Mouse (Mus musculus): ENCODE measurements around the gene Sec22c. TPM values are rescaled to one million over a fixed set of nuclear protein-coding genes. Genes with fewer than 3 reads are reported as not detected.

Sec22c gene
- polyA plus RNA-seq, 1 experiment: 11.0 TPM

DNA sequence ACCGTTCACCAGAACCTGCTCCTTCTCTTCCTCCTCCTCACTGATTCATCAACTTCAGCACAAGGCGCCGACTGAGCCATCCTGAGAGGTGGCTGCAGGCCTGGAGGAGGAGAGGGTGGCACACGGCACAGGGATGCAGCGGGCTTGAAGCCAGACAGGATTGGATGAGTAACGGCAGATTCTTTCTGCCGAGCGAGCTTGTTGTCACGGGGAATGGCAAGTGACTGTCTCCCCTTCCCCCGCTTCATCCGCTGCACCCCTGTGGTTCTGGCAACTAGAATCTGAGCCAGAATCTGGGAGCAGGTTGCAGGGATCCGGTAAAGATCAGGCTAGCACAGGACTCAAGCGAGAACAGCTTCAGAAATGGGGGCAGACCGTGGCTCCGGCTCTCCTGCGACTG is 65.5 kb downstream of the Sec22c start:
- Histone ChIP-seq H3K27ac (ENCODE audit: control insufficient read depth, insufficient read depth, low read depth, low read length) (no peak overlapping the region), H3K4me1 (ENCODE audit: control insufficient read depth, insufficient read depth, low read length) (peaks cover 9% of the 10 kb centered on the region), H3K4me3 (ENCODE audit: control insufficient read depth, low read depth, low read length) (no peak overlapping the region), H3K27me3 (ENCODE audit: control insufficient read depth, insufficient read depth, low read length) (no peaks in the 10 kb centered on the region), H3K36me3 (ENCODE audit: control insufficient read depth, insufficient read depth, low read length) (no peaks in the 10 kb centered on the region)
- TF ChIP-seq CTCF (IDR thresholded peaks at IDR 0.05; ENCODE audit: control insufficient read depth, insufficient read depth, insufficient replicate concordance, low read depth, low read length) (no peak), POLR2A (IDR thresholded peaks at IDR 0.05; ENCODE audit: control insufficient read depth, low read depth, low read length) (no peak)

DNA sequence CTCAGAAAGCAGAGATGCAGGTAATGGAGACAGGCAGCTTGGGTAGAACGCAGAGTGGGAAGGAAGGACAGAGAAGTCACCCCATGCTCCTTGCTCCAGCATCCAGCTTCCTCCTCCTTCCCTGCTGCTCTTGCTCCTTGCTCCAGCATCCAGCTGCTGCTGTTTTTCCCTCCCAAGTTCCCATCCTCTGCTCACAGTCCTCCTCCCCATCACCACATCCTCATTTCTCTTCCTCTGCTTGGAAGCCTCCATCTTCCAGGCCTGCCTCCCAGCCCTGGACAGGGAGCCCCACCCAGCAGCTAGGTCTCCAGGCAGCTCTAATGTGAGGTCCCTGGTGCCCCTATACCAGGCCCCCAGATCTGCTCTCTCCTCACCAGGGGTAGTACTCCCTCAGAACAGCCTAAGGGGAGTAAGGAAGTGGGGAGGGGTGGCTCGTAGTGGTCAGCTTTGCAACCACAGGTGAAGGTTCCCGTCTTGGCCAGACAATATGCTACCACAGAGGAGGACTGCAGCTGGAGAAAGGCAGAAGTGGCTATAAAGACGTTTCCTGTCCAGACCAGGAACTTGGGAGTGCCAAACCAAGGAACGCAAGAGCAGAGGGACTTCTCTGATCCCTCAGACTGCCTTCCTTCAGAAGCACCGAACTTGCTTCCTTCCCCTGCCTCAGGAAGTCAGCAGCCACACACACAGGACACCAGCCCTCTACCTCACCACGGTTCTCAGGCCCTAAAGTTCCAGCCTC is 69.3 kb downstream of the Sec22c start:
- no peaks in the 10 kb centered on the region for H3K27me3 ChIP-seq (ENCODE audit: control insufficient read depth, insufficient read depth, low read length)
- H3K4me1 ChIP-seq (ENCODE audit: control insufficient read depth, insufficient read depth, low read length): no peaks in the 10 kb centered on the region
- TF ChIP-seq POLR2A (IDR thresholded peaks at IDR 0.05; ENCODE audit: control insufficient read depth, low read depth, low read length) (no peak), CTCF (IDR thresholded peaks at IDR 0.05; ENCODE audit: control insufficient read depth, insufficient read depth, insufficient replicate concordance, low read depth, low read length) (no peak)
- H3K4me3 ChIP-seq (ENCODE audit: control insufficient read depth, low read depth, low read length): no peak overlapping the region
- no peak overlapping the region for H3K27ac ChIP-seq (ENCODE audit: control insufficient read depth, insufficient read depth, low read depth, low read length)
- H3K36me3 ChIP-seq (ENCODE audit: control insufficient read depth, insufficient read depth, low read length): no peaks in the 10 kb centered on the region

DNA sequence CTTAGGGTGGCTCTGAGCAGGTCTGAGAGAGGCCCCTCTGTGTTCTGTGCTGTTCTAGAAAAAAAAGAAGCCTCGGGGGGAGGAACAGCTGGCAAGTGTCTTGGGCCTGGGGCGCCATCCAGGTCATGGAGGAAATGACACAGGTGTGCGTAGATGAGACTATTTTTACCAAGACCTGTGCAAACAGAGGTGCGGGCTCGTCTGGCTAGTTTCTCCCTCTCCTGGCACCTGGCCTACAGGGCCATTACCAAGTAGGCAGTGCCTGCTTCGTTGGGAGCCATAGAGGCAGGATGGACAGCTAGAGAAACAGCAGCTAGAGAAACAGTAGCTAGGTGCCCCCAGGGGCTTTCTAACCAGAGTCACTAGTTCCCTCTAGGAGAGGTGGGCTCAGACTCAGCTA is 72.0 kb downstream of the Sec22c start:
- TF ChIP-seq CTCF (IDR thresholded peaks at IDR 0.05; ENCODE audit: control insufficient read depth, insufficient read depth, insufficient replicate concordance, low read depth, low read length) (no peak), POLR2A (IDR thresholded peaks at IDR 0.05; ENCODE audit: control insufficient read depth, low read depth, low read length) (no peak)
- Histone ChIP-seq H3K4me1 (ENCODE audit: control insufficient read depth, insufficient read depth, low read length) (no peaks in the 10 kb centered on the region), H3K4me3 (ENCODE audit: control insufficient read depth, low read depth, low read length) (no peak overlapping the region), H3K27ac (ENCODE audit: control insufficient read depth, insufficient read depth, low read depth, low read length) (no peak overlapping the region), H3K27me3 (ENCODE audit: control insufficient read depth, insufficient read depth, low read length) (no peaks in the 10 kb centered on the region), H3K36me3 (ENCODE audit: control insufficient read depth, insufficient read depth, low read length) (no peaks in the 10 kb centered on the region)

DNA sequence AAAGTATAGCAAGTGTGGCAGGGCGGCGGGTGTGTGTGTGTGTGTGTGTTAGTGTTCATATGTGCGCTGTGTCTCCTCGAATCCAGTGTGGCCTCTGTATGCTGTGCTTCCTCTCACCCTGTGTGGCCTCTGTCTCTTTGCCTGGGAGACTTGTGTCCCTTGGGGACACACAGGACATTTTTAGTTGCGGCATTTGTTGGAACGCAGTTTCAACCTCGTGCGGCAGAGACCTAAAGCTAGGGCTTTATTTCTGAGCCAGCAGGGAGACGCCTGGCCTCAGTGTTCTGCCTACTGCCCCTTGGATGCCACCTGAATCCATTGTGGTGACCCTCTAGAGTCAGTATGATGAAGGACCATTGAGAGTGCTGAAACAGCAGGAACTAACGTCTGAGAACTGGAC is 72.4 kb downstream of the Sec22c start:
- Histone ChIP-seq H3K4me1 (ENCODE audit: control insufficient read depth, insufficient read depth, low read length) (no peaks in the 10 kb centered on the region), H3K36me3 (ENCODE audit: control insufficient read depth, insufficient read depth, low read length) (no peaks in the 10 kb centered on the region), H3K27me3 (ENCODE audit: control insufficient read depth, insufficient read depth, low read length) (no peaks in the 10 kb centered on the region), H3K27ac (ENCODE audit: control insufficient read depth, insufficient read depth, low read depth, low read length) (no peak overlapping the region), H3K4me3 (ENCODE audit: control insufficient read depth, low read depth, low read length) (no peak overlapping the region)
- no peak for TF ChIP-seq CTCF (IDR thresholded peaks at IDR 0.05; ENCODE audit: control insufficient read depth, insufficient read depth, insufficient replicate concordance, low read depth, low read length)
- no peak for TF ChIP-seq POLR2A (IDR thresholded peaks at IDR 0.05; ENCODE audit: control insufficient read depth, low read depth, low read length)

DNA sequence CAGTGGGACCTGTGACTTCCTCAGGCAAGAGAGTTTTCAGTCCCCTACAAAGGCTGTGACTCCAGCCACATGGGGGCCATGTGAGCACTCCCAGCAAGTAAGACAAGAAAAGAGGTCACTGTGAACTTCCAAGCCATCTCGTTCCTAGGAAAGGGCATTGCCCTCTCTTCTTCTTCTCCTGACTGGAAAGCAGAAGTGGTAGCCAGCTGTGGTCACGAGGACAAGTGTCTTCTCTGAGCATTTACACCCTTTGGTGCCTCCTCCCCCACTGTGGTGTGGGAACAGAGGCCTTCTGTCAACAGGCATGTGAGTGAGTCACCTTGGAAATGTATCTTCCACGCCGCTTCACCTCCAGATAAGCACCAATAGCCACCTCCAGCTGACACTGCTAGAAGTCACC is 73.3 kb downstream of the Sec22c start:
- Histone ChIP-seq H3K4me3 (ENCODE audit: control insufficient read depth, low read depth, low read length) (no peak overlapping the region), H3K36me3 (ENCODE audit: control insufficient read depth, insufficient read depth, low read length) (no peaks in the 10 kb centered on the region), H3K27me3 (ENCODE audit: control insufficient read depth, insufficient read depth, low read length) (no peaks in the 10 kb centered on the region), H3K4me1 (ENCODE audit: control insufficient read depth, insufficient read depth, low read length) (no peaks in the 10 kb centered on the region), H3K27ac (ENCODE audit: control insufficient read depth, insufficient read depth, low read depth, low read length) (no peak overlapping the region)
- TF ChIP-seq CTCF (IDR thresholded peaks at IDR 0.05; ENCODE audit: control insufficient read depth, insufficient read depth, insufficient replicate concordance, low read depth, low read length) (no peak), POLR2A (IDR thresholded peaks at IDR 0.05; ENCODE audit: control insufficient read depth, low read depth, low read length) (no peak)

DNA sequence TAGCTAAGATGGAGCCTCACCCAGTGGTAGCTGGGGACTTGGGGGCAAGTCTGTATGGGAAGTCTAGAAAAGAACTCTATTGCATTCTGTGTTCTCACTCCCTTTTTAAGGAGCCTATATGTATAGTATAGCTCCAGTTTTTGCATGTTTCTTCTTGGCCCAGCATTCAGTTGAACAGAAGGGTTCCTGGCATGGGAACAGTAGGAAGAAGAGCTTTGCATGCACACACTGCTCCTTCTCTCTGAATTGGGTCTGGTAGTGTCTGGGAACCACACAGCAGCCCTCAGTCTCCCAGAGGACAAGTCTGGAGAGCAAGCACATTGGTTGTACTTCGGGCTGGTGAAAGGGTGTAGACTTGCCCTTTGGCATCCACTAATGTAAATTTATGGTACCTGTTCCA is 74.7 kb downstream of the Sec22c start:
- no peak overlapping the region for H3K4me3 ChIP-seq (ENCODE audit: control insufficient read depth, low read depth, low read length)
- TF ChIP-seq POLR2A (IDR thresholded peaks at IDR 0.05; ENCODE audit: control insufficient read depth, low read depth, low read length): no peak

More for the DNA sequence above, 74.7 kb downstream of the Sec22c start:
- H3K4me1 ChIP-seq (ENCODE audit: control insufficient read depth, insufficient read depth, low read length): no peaks in the 10 kb centered on the region
- no peak overlapping the region for H3K27ac ChIP-seq (ENCODE audit: control insufficient read depth, insufficient read depth, low read depth, low read length)
- no peaks in the 10 kb centered on the region for H3K27me3 ChIP-seq (ENCODE audit: control insufficient read depth, insufficient read depth, low read length)
- H3K36me3 ChIP-seq (ENCODE audit: control insufficient read depth, insufficient read depth, low read length): no peaks in the 10 kb centered on the region

Other genes with a start within 250 kb of the Sec22c start
- gene Cck, start 209.8 kb downstream of the Sec22c start, polyA plus RNA-seq (2012; rRNA removed): not detected in 2 replicates
- gene Lyzl4, start 63.4 kb downstream of the Sec22c start, polyA plus RNA-seq (2012; rRNA removed): 136 and 145 TPM in 2 replicates
- gene Vipr1, start 62.8 kb downstream of the Sec22c start, polyA plus RNA-seq (2012; rRNA removed): 0.42 and 0.96 TPM in 2 replicates
- gene Ss18l2, start 4.8 kb upstream of the Sec22c start, polyA plus RNA-seq (2012; rRNA removed): 10.1 and 11.6 TPM in 2 replicates
- 58.4 and 61.9 TPM in 2 replicates for gene Nktr, start 13.7 kb upstream of the Sec22c start, polyA plus RNA-seq (2012; rRNA removed)
- gene Zfp651, start 53.8 kb upstream of the Sec22c start, polyA plus RNA-seq (2012; rRNA removed): 4.9 and 5.3 TPM in 2 replicates
- gene Klhl40, start 72.1 kb upstream of the Sec22c start, polyA plus RNA-seq (2012; rRNA removed): 0.14 and 0.23 TPM in 2 replicates
- gene Hhatl, start 87.0 kb upstream of the Sec22c start, polyA plus RNA-seq (2012; rRNA removed): 19.8 and 21.3 TPM in 2 replicates
- gene Ccdc13, start 134.0 kb upstream of the Sec22c start, polyA plus RNA-seq (2012; rRNA removed): 109 and 125 TPM in 2 replicates
- 42.4 and 43.9 TPM in 2 replicates for gene Higd1a, start 152.9 kb upstream of the Sec22c start, polyA plus RNA-seq (2012; rRNA removed)
- 0.32 and 0.59 TPM in 2 replicates for gene Ackr2, start 192.9 kb upstream of the Sec22c start, polyA plus RNA-seq (2012; rRNA removed)
- not detected in 2 replicates for gene Cyp8b1, start 210.8 kb upstream of the Sec22c start, polyA plus RNA-seq (2012; rRNA removed)
- gene Fam198a, start 245.5 kb upstream of the Sec22c start, polyA plus RNA-seq (2012; rRNA removed): 0.54 and 0.70 TPM in 2 replicates

Measured in testis, adult 2 months (tissue).